Mouse (Mus musculus) heart, embryonic 10.5 days (tissue): Measurements from ENCODE around the gene Jag1. TPM values are rescaled to one million over a fixed set of nuclear protein-coding genes. Genes with fewer than 3 reads are reported as not detected.

Experiments used
- DNase-seq: peaks from one replicate; pipeline ENCODE4 v3.0.0-alpha.2; 2017; ENCODE audit warnings: low spot score
- H3K27ac ChIP-seq: fragments of 300-500 bp; sonication (generic); 2 replicates; pipeline ENCODE4 v1.5.1; 2016; ENCODE audit warnings: mild to moderate bottlenecking
- H3K27me3 ChIP-seq: fragments of 300-500 bp; sonication (generic); 2 replicates; pipeline ENCODE4 v1.6.1; 2016; ENCODE audit warnings: mild to moderate bottlenecking; ENCODE audit not compliant: poor library complexity, insufficient read depth, severe bottlenecking
- H3K36me3 ChIP-seq: fragments of 300-500 bp; sonication (generic); 2 replicates; pipeline ENCODE4 v1.6.1; 2016; ENCODE audit warnings: mild to moderate bottlenecking, moderate library complexity
- H3K4me1 ChIP-seq: fragments of 300-500 bp; sonication (generic); 2 replicates; pipeline ENCODE4 v1.6.1; 2016; ENCODE audit warnings: mild to moderate bottlenecking
- H3K4me3 ChIP-seq: fragments of 300-500 bp; sonication (generic); 2 replicates; pipeline ENCODE4 v1.5.1; 2016; ENCODE audit warnings: mild to moderate bottlenecking, moderate library complexity
- H3K9me3 ChIP-seq: fragments of 300-500 bp; sonication (generic); 2 replicates; pipeline ENCODE4 v1.6.1; 2016; ENCODE audit warnings: mild to moderate bottlenecking, moderate library complexity
- WGBS: fragments of 180-500 bp; shearing (Covaris S2); methylation state at CpG from one replicate; pipeline ENCODE4 v1.1.7; 2016; 5-methylcytosine and 5-hydroxymethylcytosine counted together
- polyA plus RNA-seq: library from polyadenylated mRNA; unstranded; fragments of >200 nt; fragmentation: Nextera tagmentation; extraction: Ambion mirVana; gene quantifications from 2 replicates; pipeline ENCODE4 v1.2.1, GENCODE M21; 2016

Gene Jag1
- polyA plus RNA-seq, 1 experiment from 2014 or later, result 21.6 TPM

DNA sequence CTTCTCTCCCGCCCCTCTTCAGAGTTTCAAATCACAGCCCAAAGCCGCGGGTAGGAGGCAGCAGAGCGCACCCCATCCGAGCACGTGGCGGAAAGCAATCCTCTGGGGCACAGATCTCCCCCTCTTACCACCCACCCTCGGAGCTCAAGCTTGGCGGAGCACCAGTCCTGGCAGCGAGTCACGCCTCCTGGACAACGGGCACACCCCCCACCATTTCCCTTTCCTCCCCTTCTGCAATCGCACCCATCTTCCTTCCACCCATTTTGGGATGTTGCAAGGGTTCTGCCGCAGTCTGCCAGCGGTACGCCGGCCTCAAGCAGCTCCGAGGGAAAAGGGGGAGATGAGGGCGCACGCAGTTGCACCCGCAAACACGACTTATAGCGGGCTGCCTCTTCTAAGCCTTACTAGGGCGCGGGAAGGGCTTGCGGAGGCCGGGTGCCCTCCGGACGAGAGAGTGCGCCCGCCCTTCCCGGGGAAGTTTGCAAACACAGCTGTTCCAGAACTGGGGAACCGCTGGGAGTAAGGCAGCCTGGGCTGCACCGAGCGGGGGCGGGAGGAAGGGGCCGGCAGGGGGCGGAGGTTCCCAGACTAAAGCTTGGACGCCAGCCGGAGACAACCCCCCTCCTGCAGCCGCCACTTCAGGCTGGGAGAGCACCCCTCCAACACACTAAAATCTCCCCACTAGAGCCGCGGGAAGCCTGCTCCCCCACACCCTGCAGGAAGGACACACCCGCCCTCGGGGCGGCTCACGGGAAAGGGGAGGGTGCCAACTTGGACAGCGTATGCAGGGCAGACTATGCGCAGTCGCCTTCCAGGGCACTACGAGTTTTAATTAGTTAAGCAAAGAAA lies 2.0 kb downstream of the Jag1 start:
- Histone ChIP-seq H3K27me3 (no peaks in the 10 kb centered on the region), H3K27ac (peak overlapping the region; percentile 99), H3K4me1 (peaks cover 38% of the 10 kb centered on the region), H3K36me3 (peaks cover 5% of the 10 kb centered on the region; the same call in 1 of the 2 replicates), H3K9me3 (no peaks in the 10 kb centered on the region), H3K4me3 (peak overlapping the region; percentile 76)
- peak; percentile 88 for DNase-seq
- WGBS, result under 1% methylated on average over 51 of the region's 51 CpGs

DNA sequence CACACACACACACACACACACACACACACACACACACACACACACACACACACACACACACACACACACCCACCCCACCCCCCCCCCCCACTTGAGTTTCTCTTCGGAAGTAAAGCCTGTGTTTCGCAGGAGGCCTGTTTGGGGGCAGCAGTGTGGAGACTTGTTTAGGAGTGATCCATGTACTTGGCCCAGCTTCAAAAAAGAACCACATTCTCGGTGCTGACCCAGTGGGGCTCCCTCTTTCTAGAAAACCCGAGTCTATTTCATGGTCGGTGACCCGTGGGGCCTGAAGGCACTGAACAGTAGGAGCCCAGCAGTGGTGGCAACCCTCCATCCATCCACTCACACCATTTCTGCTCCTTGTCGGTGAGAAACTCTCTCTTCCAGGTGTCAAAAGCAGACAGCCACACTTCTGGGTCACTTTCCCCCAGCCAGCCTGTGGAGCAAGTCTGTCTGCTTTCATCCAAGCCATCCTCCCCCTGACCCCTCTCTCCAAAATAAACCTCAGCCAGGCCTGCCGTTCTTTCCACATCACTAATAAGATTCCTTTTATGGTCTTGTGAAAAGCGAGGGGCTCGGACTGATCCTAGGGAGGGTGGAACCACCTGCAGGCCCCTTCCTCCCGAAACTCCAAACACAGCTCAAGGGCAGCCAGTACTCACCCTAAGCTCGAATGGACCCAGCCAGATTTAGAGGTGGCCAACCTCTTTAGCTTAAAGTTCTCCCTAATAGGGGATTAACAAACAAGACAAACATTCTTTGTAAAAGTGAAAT lies 3.0 kb downstream of the Jag1 start:
- WGBS, result 10% methylated on average over 12 of the region's 12 CpGs
- H3K27ac ChIP-seq, result peak overlapping the region; percentile 99
- H3K4me1 ChIP-seq, result peaks cover 48% of the 10 kb centered on the region
- peaks cover 7% of the 10 kb centered on the region; the same call in 1 of the 2 replicates for H3K36me3 ChIP-seq
- H3K9me3 ChIP-seq, result no peaks in the 10 kb centered on the region
- DNase-seq, result peak; percentile 87
- peak overlapping the region; percentile 76 for H3K4me3 ChIP-seq
- H3K27me3 ChIP-seq, result no peaks in the 10 kb centered on the region

- whole genome bisulfite sequencing, result 65% methylated on average over 4 of the region's 4 CpGs
- H3K9me3 ChIP-seq, result no peaks in the 10 kb centered on the region
- peaks cover 15% of the 10 kb centered on the region for H3K36me3 ChIP-seq
- H3K4me1 ChIP-seq, result peaks cover 66% of the 10 kb centered on the region
- no peak for DNase-seq
- 0 out of 2 replicates have a peak overlapping the region, but pooled peaks have one; percentile 8 for H3K4me3 ChIP-seq
- H3K27ac ChIP-seq, result 0 out of 2 replicates have a peak overlapping the region, but pooled peaks have one; percentile 32
- no peaks in the 10 kb centered on the region for H3K27me3 ChIP-seq
Measured at GRCm38 (mm10) chr2:137110214-137110898, 6.1 kb downstream of the Jag1 start.

- peaks cover 23% of the 10 kb centered on the region for H3K36me3 ChIP-seq
- H3K9me3 ChIP-seq, result no peaks in the 10 kb centered on the region
- H3K27ac ChIP-seq, result 0 out of 2 replicates have a peak overlapping the region, but pooled peaks have one; percentile 32
- no peak for DNase-seq
- H3K4me3 ChIP-seq, result 0 out of 2 replicates have a peak overlapping the region, but pooled peaks have one; percentile 8
- no peaks in the 10 kb centered on the region for H3K27me3 ChIP-seq
- WGBS, result 60% methylated on average over 15 of the region's 15 CpGs
- peaks cover 66% of the 10 kb centered on the region for H3K4me1 ChIP-seq
Measured at GRCm38 (mm10) chr2:137109321-137110213, 6.9 kb downstream of the Jag1 start.

DNA sequence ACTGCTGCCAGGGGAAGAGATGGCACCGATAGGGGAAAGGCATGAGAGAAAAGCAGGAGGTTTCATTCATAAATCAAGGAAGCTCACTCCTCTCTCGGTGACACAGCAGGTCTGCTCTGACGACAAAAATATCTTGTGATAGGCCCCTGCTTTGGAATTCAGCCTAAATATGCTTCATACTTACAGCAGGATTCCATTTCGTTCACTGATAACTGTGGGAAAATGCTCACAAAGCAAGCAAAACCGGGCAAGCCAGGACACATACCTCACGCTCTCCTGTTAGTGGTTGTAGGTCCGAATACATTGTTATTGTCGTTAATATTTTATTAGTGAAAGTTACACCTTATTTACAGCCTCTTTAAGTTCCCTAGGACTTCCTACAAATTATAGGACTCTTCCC lies 8.5 kb downstream of the Jag1 start:
- 41% methylated on average over 8 of the region's 8 CpGs for WGBS
- no peaks in the 10 kb centered on the region for H3K27me3 ChIP-seq
- peak overlapping the region; percentile 20; the same call in 1 of the 2 replicates for H3K4me3 ChIP-seq
- H3K4me1 ChIP-seq, result peaks cover 62% of the 10 kb centered on the region
- peak overlapping the region; percentile 64; the same call in 1 of the 2 replicates for H3K27ac ChIP-seq
- no peaks in the 10 kb centered on the region for H3K9me3 ChIP-seq
- DNase-seq, result no peak
- peaks cover 39% of the 10 kb centered on the region for H3K36me3 ChIP-seq

DNA sequence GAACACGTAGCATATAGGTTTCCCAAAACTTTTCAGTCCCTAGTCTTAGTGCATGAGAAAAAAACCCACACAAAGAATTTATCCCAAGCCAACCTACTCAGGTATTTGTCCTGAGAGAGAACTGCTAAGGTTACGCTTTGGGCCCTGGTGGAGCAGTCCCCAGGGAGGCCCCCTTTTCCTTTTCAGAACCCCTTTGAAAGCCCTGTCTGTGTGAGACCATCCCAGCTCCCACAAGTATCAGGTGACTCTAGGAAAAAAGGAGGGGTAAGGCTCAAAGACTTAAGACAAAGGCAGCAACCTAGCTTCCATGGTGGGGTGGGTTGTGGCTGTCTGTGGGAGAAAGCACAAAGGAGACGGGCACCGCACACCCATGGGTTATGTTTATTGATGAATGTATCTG lies 9.2 kb downstream of the Jag1 start:
- no peak for DNase-seq
- Histone ChIP-seq H3K36me3 (peaks cover 44% of the 10 kb centered on the region), H3K27ac (0 out of 2 replicates have a peak overlapping the region, but pooled peaks have one; percentile 33), H3K4me1 (peaks cover 57% of the 10 kb centered on the region), H3K4me3 (no peak overlapping the region), H3K9me3 (no peaks in the 10 kb centered on the region), H3K27me3 (no peaks in the 10 kb centered on the region)
- WGBS, result 77% methylated on average over 4 of the region's 4 CpGs

DNA sequence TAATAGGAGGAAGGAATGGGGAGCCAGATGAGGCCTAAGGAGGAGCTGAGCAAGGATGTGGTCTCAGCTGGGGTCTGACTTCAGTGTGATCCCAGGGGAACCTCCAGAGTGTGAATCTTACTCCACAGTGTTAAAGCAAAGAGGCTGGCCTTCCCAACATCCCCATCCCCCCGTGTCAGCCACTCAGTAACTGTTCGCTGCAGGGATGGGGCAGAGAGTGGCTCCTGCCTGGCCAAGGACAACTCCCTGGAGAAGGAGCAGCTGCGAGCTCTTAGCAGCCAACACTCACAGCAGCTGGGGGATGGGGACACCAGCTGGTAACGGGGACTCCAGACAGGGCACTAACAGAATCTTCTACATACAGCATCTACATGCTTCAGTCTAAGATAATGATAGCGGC lies 15.4 kb downstream of the Jag1 start:
- H3K27me3 ChIP-seq, result no peaks in the 10 kb centered on the region
- H3K9me3 ChIP-seq, result no peaks in the 10 kb centered on the region
- peaks cover 36% of the 10 kb centered on the region for H3K4me1 ChIP-seq
- no peak overlapping the region for H3K4me3 ChIP-seq
- H3K27ac ChIP-seq, result no peak overlapping the region
- no peak for DNase-seq
- H3K36me3 ChIP-seq, result peaks cover 92% of the 10 kb centered on the region
- 41% methylated on average over 5 of the region's 5 CpGs for WGBS

- peaks cover 41% of the 10 kb centered on the region for H3K4me1 ChIP-seq
- H3K4me3 ChIP-seq, result no peak overlapping the region
- 39% methylated on average over 6 of the region's 6 CpGs for WGBS
- H3K9me3 ChIP-seq, result no peaks in the 10 kb centered on the region
- H3K36me3 ChIP-seq, result peaks cover 91% of the 10 kb centered on the region
- no peaks in the 10 kb centered on the region for H3K27me3 ChIP-seq
- no peak for DNase-seq
- no peak overlapping the region for H3K27ac ChIP-seq
Measured at GRCm38 (mm10) chr2:137099211-137099734, 17.2 kb downstream of the Jag1 start.

DNA sequence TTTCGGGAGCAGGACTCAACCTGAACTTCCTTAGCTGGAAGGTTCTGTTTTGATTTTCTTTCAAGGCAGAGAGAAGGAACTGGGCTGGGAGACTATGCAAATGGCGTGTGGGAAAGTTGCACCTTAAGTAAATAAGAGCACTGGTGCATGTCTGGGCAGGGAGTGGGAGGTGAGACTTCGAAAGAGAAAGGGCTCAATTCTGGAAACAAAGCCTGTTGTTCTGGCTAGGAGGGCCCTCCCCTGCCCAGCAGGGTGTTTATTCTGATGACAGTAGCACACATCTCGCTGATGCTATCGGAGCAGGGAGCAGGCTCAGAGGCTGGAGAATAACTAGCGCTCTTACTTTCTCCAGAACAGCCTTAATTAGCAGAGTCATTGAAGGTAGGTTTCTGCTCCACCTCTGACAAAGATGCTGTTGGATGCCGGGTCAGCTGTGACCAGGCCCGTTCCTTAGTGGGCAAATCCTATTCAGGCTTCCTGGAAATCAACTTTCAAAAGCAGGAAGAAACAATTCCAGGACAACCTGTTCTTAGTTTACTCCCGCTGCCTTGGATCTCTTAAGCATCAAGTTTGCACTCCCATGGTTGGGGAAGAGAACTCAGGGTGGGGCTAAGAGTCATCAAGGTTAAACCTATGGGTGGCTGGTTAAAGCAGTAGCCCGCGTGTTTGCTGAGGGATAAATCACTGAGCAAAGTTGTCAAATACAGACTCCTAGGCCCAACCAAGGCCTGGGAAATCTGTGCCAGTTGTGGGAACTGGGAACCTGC lies 18.0 kb downstream of the Jag1 start:
- Histone ChIP-seq H3K9me3 (no peaks in the 10 kb centered on the region), H3K27ac (no peak overlapping the region), H3K4me1 (peaks cover 41% of the 10 kb centered on the region), H3K36me3 (peaks cover 91% of the 10 kb centered on the region), H3K4me3 (no peak overlapping the region), H3K27me3 (no peaks in the 10 kb centered on the region)
- no peak for DNase-seq
- WGBS, result 54% methylated on average over 11 of the region's 11 CpGs

DNA sequence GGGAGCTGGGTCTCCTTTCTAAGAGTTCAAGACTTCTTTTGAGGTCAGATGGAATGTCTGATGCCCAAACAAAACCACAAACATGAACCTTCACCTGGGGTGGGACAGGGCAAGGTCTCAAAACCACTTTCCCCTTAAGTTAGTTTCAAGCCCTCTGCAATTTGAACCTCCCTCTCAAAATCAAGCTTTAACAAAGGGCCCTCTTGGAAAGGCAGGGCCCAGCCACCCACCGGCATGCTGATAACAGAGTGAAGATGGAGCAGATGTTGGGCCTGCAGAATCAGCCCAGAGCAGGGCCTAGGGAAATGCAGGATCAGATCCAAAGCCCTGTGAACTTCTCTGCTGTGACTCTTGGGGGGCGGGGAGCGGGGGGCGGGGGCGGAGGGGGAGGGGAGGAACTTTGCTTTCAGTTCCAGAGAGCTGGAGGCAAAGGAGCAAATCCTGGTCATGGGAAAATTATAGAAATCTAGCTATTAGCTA lies 19.4 kb downstream of the Jag1 start:
- Histone ChIP-seq H3K27ac (peak overlapping the region; percentile 44; the same call in 1 of the 2 replicates), H3K9me3 (no peaks in the 10 kb centered on the region), H3K36me3 (peaks cover 95% of the 10 kb centered on the region), H3K27me3 (no peaks in the 10 kb centered on the region), H3K4me1 (peaks cover 46% of the 10 kb centered on the region), H3K4me3 (no peak overlapping the region)
- 21% methylated on average over 5 of the region's 5 CpGs for WGBS
- DNase-seq, result no peak

GRCm38 (mm10) chr2:137094301-137094700 lies 22.1 kb downstream of the Jag1 start:
- Histone ChIP-seq H3K27ac (no peak overlapping the region), H3K27me3 (no peaks in the 10 kb centered on the region), H3K4me1 (peaks cover 42% of the 10 kb centered on the region), H3K36me3 (peaks cover 98% of the 10 kb centered on the region), H3K9me3 (no peaks in the 10 kb centered on the region), H3K4me3 (no peak overlapping the region)
- 74% methylated on average over 8 of the region's 8 CpGs for WGBS
- no peak for DNase-seq
